Mouse (Mus musculus) layer of hippocampus, postnatal 36 days (tissue): Measurements from ENCODE around the gene C8a. TPM values are rescaled to one million over a fixed set of nuclear protein-coding genes. Genes with fewer than 3 reads are reported as not detected.

Experiments used
- DNase-seq, 2 experiments: peaks; one replicate each; pipeline ENCODE4 v3.0.0; 2022
- total RNA-seq, 2 experiments: library from RNA; stranded (reverse); gene quantifications; 2 replicates each; pipeline ENCODE4 v1.2.3; 2021

The C8a gene
- total RNA-seq, result not detected

DNA sequence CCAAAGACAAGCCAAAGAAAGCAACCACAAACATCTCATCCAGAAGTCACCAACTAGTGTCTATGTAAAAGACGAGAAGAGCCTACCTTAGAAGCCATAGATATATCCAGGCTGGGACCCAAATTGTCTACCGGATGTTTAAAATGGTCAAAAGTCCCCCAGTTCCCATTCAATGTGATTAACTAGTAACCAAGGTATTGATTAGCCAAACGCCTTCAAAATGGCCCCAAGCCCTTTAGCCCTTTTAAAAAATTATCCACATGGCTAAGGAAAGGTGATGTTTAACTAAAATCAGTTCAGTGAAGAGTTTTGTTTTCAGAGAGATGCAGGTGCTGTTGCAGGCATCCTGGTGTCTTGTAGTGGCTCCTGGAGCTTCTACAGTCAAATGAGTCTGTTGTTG, at the start of gene C8a:
Gene C8a, minus strand, starts transcription at position 76 of the 400 bp plus-strand sequence.
- DNase-seq, result no peak

DNA sequence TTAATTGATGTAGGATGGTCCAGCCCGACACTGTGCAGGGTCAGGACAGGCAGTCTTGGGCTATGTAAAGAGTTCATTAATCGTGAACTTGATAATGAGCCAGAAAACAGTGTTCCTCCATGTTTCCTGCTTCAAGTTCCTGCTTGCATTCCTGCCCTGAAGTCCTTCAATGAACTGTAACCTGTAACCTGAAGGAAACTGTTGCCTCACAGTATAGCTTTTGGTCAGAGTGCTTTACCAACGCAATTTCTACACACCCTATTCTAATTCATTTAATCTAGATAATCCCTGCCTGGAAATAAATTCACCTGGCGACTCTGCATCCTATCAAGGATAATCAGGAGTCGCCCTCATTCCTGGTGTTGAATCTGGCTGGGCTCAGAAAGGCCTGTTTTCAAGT, 49.2 kb upstream of the C8a start:
- DNase-seq, result no peak

- no peak for DNase-seq
Observed at GRCm38 (mm10) chr4:104918017-104918416, 41.8 kb upstream of the C8a start.

GRCm38 (mm10) chr4:104914711-104915247, 38.6 kb upstream of the C8a start:
- DNase-seq, result no peak

GRCm38 (mm10) chr4:104913291-104914129, 37.3 kb upstream of the C8a start, which contains the start of gene Fyb2:
Gene Fyb2, plus strand, starts transcription at chr4:104913456.
- DNase-seq, result no peak

DNA sequence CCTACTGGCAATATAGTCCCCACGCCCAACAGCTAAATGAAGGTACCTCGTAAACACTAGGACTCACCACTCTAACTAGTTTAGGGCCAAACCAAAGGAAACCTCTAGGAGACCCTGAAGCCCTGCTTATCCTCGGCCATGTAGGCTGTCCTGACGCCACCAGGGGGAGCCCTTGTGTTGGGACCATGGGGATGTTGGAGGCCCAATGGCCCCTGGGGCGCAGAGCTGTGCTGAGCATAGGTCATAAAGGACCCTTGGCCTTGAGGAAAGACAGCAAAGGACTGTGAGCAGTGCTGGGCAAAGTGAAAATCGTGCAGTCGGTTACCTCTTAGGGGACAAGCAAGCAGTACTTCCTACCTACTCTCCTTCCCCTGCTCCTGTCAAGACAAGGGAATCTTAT, 35.5 kb upstream of the C8a start:
- DNase-seq, result peak; percentile 49 to 58

DNA sequence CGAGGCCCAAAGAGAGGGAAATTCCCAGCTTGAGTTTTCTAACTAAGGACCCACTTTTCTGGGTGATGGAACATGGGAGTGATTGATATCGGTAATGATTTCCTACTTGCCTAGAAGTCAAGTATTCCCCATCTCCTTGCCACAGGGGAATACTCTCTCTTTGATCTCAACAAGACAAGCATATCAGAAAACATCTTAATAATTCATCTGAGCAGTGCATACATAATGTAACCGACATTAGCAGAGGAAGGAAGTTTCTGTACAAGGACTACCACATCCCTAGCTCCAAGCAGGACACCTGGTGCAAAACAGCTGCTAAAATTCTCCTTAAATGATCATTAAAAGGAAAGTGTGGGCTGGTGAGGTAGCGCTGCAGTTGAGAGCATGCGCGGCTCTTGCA, 28.9 kb upstream of the C8a start:
- no peak for DNase-seq

DNA sequence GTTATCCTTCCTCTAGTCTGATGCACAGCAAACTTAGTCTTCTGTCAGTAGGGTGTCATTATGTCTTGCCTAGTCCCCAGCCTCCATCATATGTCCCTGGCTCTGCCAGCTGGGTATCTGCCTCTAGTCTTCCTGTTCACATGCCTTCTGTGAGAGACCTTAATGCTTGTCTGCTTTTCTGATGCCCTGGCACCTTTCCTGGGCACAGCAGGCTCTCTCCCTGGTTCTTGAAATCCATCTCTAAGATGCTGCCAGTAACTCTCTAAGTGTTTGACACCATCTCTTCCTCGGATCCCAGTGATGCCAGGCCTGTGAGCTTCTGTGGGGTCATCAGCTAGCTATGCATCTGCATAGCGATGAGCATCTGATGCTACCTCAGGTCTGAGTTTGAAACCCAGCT, 26.6 kb upstream of the C8a start:
- no peak for DNase-seq

GRCm38 (mm10) chr4:104894004-104894734, 18.0 kb upstream of the C8a start:
- peak; percentile 58 to 61 for DNase-seq

DNA sequence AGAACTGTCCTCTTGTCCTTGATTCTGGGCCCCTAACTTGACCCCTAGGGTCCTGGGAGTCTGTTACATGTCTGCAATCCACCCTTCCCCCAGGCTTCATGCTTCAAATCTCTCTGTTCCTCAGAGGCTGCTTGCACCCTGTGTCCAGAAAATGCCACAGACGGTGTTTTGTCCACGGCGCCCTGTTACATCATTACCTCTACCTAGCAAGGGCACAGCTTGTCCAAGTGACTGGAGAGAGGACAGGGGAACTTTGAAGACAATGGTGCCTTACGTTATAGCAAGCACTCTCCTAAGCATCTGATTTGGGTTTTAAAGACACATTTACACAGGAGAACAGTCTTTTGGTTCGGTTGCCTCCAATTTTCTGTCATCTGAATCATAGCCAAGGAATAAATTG, 17.4 kb upstream of the C8a start:
- no peak for DNase-seq

GRCm38 (mm10) chr4:104891708-104892107, 15.5 kb upstream of the C8a start:
- DNase-seq, result no peak

- DNase-seq, result no peak
Observed at GRCm38 (mm10) chr4:104888499-104889262, 12.5 kb upstream of the C8a start.

- DNase-seq, result no peak
Observed at GRCm38 (mm10) chr4:104887486-104887885, 11.3 kb upstream of the C8a start.

GRCm38 (mm10) chr4:104875832-104876231, 366 bp downstream of the C8a start:
- no peak for DNase-seq

GRCm38 (mm10) chr4:104870196-104870595, 6.0 kb downstream of the C8a start:
- no peak for DNase-seq

- DNase-seq, result no peak
Observed at GRCm38 (mm10) chr4:104869581-104869980, 6.6 kb downstream of the C8a start.

DNA sequence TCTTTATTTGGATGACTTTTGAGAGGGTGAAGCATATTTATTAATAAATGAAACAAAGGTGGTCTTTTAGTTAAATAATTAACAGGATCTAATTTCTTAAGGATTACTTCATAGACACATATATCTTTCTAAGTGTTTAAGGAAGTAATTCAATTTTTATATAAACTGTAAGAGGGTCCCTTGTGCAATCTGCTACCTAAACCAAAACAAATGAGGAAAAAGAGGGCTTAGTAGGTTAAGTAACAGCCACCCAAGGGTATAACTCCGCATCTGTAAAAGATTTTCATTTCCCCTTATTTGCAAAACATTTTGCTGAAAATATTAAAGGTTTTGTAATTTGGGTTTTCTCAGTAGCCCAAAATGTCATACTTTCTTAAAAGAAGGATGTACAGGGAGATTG, 11.8 kb downstream of the C8a start:
- DNase-seq, result no peak

GRCm38 (mm10) chr4:104861241-104861640, 15.0 kb downstream of the C8a start:
- DNase-seq, result no peak

DNA sequence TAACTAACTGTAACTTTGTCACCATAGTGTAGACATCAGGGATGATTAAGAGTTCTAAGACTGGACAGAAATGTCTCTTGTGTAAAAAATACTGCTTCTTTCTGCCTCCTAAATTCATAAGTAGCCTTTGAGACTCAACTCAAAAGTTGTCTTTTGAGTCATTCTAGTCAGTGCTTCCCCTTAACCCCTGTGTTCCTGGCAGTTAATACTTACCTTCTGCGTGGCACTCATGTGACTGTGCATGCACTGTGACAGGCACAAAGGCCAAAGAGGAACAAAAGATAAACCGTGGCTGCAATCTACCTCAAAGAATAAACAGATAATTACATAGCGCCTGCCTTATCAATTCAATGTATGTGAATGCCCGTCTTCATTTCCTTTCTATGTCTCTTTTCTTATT, 18.4 kb downstream of the C8a start:
- DNase-seq, result no peak

DNA sequence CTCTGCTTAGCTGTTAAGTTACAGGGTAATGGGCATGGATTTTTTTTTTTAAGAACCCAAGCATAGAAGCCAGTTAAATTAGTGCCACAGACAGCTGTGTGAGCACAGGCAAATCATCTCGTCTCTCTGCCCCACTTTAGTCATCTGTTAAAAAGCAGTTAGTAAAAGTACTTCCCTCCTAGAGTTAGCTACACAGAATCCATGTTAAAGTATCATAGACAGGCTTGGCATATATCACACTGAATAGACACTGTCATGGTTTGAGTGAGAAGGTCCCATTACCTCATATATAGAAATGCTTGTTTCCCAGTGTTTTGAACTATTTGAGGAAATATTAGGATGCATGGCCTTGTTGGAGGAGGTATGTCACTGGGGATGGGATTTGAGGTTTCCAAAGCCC, 19.2 kb downstream of the C8a start, which contains the start of gene Gm17662:
Gene Gm17662, plus strand, starts transcription at position 301 of the 400 bp plus-strand sequence.
- no peak for DNase-seq

DNA sequence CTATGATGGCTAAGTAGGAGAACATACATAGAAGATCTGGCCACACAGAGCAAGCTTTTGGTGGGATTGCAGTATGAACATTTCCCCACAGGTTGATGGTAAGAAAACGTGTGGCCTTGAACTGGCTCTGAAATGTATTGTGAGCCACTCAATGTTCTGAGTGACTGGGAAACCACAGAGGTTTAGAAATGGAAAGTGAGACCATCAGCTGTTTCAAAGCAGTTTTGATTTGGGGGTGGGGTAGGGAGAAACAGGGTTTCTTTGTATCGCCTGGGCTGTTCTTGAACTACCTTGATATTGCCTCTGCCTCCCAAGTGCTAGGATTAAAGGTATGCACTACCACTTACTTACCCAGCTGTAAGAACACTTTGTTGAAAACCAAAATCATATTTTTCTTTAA, 21.0 kb downstream of the C8a start:
- no peak for DNase-seq

- DNase-seq, result no peak
Observed at GRCm38 (mm10) chr4:104843546-104843945, 32.7 kb downstream of the C8a start.

DNA sequence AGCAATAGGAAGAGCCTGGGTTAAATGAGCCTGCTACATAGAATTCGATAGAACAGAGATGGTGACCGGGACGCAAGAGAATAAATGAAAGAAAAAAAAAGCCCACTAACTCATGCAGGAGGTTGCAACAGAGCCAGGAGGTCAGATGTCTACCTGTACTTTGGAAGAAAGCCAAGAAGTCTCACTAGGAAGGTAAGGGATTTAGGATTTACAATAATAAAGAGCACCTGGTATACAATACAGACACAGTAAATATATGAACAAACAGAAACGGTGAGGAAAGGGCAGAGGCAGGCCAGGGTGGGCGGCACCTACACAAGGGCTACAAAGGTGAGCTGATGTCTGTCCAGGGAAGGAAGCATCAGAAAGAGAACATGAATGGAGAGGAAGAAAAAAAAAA, 34.0 kb downstream of the C8a start:
- no peak for DNase-seq
